Mouse (Mus musculus) right cerebral cortex, postnatal 25 days (tissue): Measurements from ENCODE around the gene Olfr937.

Source experiments
- DNase-seq: peaks from one replicate; pipeline ENCODE4 v3.0.0; 2022

The Olfr937 gene

DNA sequence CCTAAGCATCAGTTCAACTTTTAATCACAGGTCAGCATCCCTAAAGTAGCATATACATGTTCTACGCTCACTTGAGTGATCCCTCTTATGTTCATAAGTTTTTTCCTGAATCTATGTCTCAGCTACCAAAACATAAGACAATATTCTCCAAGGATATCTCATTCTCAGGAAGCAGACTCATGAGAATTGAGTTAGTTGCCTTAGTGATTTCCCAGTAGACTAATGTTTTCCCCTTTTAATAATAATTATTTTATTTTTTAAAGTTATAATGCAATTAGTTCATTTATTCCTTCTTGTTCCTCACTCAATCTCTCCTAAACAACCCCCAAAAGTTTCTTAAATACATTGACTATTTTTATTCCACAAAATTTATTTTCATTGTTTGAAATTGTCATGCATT, at the start of gene Olfr937:
Gene Olfr937, minus strand, starts transcription at position 101 of the 400 bp plus-strand sequence.
- no peak for DNase-seq

DNA sequence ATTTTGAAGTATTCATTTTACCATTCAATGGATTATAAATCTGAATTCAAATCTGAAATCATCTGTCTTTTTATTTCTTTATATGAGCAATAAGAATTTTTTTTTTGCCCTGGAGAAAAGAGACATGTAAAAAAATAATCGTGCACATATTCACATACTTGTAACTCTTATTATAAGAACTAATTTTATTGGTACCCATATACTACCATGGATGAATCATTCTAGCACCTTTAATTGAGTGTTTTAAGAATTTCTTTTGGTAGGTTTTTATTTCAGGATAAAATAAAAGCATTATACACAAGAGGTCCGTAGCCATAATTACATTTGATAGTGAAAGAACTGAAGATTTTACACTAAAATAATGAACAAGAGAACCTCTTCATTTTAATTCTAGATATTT, 14.0 kb upstream of the Olfr937 start, which contains the start of gene Olfr938:
Gene Olfr938, minus strand, starts transcription at position 101 of the 400 bp plus-strand sequence.
- no peak for DNase-seq

DNA sequence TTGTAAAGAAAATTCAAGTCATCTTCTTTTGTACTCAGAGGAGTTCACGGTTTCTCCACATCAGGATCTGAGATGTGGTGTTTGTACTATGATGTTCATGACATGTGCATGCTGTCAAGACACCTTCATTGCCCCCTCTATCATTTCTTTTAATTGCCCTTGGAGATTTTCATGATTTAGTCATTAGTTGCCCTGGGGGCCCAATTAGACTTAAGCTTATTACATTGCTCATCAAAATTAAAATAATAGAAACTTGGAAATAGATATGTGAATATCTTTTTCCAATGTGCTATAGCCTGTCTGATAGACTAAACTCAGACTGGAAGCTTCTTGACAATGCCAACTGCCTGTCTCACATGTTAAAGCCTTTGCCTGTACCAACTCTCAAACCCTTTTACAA, 41.5 kb downstream of the Olfr937 start, which contains the start of gene Olfr146:
Gene Olfr146, minus strand, starts transcription at position 101 of the 400 bp plus-strand sequence.
- no peak for DNase-seq
